Mouse (Mus musculus): ENCODE data around the gene Ago1.
A peak's percentile ranks its signal among the peaks of the same experiment; 100 is the strongest.

The Ago1 gene

DNA sequence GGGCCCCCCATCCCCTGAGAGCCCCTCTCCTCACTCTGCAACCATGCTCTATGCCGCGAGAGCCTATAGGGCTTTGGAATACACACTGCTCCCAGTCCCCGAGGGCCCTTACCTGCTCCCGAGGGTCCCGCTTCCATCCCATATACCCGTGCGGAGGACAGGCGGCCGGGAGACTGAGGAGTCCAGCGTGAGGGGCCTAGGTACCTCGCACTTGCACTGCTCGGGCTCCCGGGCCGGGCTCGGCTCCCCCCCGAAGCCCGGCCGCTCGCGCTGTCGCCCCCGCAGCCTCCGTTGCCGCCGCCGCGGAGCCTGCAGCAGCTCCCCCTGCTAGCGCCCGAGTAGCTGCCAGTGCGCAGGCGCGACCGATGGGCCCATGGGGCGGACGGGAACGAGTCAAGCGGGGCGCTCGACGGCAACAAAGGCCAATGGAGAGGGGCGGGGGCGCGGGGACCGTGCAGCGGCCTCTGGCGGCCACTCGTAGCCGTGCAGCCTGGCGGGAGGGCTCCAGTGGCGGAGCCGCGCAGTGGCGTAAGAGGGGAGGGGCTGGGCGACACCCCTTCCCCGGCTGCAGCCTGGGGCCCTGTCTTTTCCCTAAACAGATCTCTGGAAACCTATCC, at the start of gene Ago1:
TSS of gene Ago1 (minus strand) at position 299 of the 617 bp plus-strand sequence.
- peak; percentile 96 for DNase-seq (ENCODE audit: low read depth, low spot score)

DNA sequence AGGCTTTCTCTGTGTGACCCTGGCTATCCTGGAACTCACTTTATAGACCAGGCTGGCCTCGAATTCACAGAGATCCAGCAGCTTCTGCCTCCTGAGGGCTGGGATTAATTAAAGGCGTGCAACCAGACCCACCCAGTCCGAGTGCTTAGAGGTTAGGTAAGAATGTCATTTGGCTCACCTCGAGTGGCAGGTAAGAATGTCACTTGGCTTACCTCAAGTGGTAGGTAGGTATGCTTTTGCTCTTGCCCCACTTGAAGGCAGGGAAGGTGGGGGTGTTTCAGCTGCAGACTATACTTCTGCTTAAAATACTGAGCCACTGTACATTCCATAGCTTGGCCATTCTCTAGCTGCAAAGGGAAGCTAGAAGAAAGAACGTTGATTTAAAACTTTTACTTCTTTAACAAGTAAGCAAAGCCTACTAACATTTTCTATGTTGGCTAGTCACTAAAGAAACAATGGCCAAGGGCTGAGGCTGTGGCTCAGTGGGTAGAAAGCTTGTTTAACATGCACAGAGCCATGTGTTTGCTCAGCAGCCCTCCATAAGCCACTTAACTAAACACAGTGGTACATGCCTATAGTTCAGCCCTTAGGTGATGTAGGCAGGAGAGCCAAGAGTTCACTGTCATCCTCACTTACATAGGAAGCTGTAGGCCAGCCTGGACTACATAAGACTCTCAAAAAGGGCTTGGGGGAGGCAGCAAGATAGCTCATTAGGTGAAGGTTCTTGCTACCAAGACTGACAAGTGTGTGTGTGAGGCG, 44.1 kb upstream of the Ago1 start:
- no peak for DNase-seq (ENCODE audit: low read depth, low spot score)

DNA sequence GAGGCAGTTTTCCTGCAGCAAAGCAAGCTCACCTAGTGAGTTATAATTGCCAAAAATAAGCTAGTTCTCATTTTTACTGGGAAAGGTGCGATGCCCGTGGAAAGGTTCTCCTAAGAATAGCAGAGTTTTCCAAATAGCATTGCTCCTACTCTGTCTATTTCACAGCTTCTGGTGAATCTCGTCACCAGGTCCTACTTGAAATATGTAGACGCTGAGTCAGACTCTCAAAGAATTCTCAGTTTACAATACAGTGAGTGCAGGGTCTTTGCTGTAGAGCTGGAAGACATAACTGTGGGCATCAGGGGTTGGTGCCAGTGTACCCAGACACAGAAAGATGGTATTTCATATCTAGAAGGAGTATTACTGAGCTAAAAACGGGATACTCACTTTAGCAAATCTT, 42.6 kb upstream of the Ago1 start:
- DNase-seq (ENCODE audit: low read depth, low spot score), result no peak

DNA sequence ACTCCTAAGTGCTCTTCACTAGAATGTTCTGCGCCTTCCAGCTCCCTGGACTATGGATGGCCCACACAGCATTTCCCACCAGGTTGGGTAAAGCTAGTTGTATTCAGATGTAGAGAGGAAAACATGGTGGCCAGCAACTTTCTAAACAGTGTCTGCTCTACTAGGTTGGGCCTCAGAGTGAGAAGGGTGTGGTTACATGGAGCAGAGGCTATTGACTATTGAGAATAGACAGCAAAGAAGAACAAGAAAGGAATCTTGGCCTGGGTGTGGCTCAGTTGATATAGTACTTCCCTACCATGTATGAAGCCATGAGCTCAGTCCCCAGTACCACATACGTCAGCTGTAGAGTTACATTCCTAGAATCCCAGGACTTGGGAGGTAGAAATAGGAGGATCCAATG, 40.7 kb upstream of the Ago1 start:
- DNase-seq (ENCODE audit: low read depth, low spot score), result no peak

DNA sequence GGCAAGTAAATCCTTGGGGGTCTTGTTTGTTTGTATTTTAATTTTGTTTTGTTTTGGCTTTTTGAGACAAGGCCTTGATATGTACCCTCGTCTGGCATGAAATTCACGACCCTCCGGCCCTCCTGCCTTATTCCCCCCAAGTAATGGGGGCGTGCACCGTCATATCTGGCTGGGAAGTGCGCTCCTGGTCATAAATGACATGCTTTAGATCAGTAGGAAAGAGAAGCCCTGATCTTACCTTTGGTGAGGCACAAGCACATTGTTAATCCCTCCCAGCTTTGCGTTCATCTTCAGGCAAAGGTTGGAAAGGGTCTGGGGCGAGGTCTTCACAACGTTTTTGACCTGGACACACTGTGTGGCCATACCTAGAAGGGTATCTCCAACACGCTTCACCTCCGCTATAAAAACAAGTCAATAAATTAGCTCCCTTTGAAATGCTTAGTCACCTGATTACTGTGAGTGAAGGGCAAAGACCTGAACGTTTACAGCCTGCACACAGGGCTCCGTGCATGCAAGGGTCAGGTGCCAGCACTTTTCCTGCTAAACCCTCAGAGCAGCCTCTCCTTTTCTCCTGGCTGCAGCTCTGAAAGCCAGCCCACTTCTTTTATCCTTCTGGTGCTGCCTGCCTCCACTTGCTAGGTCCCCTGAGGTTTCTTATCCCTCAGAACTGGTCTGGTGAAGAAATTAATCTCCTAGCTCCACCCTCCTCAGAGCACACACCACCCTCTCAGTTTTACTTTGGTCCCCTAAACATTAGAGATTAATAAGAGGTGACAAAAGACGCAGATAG, 39.9 kb upstream of the Ago1 start:
- no peak for DNase-seq (ENCODE audit: low read depth, low spot score)

DNA sequence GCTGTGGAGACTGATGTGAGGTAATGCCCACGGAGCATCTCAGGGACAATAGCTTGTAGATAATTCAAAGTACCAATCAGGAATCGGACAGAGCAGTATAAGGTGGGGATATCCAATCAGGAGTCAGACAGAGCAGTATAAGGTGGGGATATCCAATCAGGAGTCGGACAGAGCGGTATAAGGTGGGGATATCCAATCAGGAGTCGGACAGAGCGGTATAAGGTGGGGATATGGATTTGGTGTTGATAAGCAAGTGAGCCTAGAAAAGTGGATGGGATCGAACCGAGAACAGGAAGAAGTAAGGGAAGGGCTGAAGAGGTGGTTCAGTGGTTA, 34.6 kb upstream of the Ago1 start:
- DNase-seq (ENCODE audit: low read depth, low spot score), result no peak

DNA sequence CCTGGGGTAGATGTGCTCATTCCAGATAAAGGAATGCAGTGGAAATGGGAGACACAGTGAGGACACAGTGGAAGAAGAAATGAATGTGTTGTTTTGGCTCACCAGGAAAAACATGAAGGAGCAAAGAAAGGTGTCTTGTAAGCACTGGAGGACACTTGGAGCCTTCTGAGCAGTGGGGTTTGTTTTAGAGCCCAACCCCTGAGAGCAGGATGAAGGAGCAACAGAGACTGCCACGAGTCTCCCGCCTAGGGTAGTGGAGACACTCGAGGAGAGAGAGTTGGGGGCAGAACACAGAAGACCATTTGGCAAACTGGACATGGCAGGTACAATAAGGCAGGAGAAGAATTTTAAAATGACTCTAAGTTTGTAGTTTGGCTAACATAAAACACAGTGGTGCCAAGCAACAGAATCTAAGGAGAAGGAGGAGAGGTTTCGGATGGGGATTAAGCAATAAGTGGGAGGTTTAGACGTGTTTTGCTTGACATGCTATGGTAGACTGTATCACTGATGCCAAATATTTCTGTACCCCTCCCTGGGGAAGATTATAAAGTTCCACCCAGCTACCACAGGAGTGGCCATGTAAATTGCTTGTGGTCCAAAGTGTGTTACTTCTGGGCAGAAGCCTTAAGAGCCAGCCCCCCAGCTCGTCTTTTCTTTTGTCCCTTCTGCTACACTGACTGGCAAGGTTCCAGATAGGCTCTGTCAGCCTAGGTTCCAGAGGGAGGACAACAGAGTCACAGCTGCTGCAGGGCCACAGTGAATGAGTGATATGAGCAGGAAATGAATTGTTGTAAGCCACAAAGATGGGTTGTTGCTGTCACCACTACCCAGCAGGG, 34.0 kb upstream of the Ago1 start:
- no peak for DNase-seq (ENCODE audit: low read depth, low spot score)

DNA sequence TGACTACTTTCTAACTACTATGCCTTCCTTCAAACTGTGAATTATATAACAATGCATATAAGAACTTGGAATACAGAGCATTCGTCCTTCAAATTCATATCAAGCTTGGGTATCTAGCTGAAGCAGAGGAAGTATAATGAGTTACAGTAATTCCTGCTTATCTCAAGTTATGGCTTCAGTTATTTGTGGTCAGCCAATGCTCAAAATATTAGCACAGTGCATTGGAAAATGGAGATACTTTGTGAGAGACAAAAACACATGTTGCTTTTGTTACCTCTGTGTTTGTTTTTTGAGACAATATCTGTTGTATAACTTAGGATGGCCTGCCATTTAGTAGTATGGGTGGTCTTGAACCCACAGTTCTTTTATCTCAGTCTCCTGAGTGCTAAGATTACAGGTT, 30.2 kb upstream of the Ago1 start:
- DNase-seq (ENCODE audit: low read depth, low spot score), result no peak

DNA sequence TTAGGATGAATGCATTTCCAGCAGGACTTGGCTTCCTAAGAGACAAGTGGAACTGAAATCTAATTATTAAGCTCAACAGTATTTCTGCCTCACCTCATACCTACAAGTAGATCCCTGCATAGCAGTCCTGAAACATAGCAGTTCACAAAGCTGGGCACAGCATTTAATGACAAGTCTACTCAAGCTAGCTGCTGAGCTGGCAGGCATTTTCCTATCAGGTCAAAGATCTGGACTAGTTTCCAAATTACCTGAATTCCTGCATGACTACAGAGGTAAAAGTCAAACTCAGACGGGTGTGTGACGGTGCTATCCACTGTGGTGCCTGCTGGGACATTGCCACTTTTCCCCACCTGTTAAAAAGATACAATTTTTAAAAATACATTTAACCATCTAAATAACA, 28.6 kb upstream of the Ago1 start:
- no peak for DNase-seq (ENCODE audit: low read depth, low spot score)

DNA sequence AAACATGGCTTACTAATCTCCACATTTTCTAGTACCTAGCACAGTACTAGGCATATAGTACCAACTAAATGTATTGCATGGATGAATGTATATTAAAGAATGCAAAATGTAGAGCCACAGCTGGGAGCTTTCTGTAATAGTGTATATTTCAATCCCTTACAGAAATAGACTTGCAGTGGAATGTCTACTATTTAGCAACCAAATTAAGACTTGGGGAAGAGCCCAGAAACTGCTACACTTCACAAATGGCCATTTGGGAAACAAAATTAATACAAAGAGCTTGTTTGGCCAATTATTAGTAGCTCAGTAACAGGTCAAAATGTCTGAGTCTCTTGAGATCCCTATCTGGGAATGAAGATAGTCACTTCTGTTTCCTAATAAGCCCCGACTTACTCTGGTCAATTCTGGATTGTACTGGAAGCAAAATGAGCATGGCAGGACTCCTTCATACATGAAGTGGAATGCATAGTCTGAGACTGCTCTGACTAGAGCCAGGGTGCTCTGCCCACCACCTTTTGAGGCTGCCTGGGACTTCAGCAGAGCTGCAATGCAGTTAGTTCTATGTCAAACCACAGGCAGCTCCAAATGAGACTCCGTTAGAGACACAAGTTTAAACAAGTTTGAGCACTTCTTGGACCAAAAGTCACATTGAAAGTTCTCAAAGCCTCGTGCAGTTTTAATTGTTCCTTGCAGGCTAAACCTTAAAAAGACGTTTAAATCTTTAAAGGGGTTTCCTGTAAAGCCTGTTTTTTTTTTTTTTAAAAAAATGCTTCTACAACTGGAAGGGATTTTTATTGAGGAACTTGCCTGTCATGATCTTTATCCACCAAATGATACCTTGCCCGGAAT, 27.8 kb upstream of the Ago1 start:
- DNase-seq (ENCODE audit: low read depth, low spot score), result no peak

DNA sequence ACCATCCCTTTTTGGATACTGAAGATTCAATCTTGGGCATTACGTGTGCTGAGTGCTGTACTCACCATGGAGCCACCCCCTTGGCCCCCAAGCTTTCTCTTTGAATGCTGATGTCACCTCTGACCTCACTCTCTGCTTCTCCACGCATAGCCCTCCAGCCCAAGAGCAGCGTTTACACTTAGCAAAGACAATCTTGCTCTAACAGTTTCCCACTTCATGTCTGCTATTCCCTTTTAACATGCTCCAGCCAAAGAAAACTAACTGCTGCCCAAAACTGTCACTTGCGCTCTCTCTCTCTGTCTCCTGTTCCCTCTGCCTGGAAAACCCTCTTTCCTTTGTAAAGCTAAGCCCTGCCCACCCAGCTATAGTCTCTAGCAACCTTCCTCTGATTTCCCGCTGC, 27.1 kb upstream of the Ago1 start:
- no peak for DNase-seq (ENCODE audit: low read depth, low spot score)

DNA sequence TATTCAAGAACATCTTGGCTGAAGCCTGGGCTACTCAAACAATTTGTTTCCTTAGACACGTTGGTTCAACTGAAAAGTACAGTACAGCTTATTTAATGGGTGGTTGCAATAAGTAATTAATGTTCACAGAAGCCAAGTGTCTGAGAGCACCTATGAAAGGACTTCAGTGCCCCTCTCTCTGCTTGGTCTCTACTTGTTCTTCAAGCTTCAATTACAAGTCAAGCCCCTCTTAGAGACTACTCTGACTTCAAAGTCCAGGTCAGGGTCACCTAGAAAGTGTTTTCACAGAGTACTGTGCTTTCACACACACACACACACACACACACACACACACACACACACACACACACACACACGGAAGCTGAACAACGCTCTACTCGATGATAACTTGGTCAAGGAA, 25.0 kb upstream of the Ago1 start:
- no peak for DNase-seq (ENCODE audit: low read depth, low spot score)

DNA sequence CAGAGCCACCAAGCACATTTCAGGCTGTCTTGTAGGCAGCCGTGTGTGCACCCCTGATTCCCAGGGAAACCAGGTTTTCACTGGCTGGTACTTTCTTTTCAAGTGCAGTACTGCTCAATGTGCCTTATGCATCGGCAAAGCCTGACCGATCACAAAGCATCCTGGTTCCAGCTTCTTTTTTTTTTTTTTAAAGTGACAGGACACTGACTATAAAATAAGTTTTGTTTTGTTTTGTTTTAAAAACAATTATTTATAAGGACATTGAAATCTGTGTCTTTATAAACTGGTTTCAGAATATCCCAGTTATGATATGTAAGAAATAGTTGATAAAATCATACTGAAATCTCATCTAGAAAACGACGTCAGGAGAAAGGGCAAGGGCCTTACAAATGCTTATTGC, 23.6 kb upstream of the Ago1 start:
- DNase-seq (ENCODE audit: low read depth, low spot score), result no peak

DNA sequence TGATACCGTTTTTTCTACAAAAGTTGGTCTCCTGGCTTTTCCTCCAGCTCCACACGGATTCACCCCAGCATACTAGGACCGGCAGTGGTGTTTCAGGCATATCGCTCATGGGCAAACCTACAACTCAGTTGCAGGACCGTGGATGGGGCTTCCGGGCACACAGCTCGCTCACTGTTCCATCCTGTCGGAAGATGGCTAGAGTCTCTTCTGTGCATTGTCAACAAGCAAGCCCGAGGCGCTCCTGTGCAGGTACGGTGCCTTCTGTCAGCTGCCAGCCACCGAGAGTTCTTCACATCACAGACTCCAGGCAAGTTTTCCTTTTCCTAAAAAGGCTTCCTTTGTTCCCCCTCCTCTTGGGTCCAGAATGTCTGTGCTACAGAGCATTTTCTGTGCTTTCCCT, 22.3 kb upstream of the Ago1 start:
- no peak for DNase-seq (ENCODE audit: low read depth, low spot score)

DNA sequence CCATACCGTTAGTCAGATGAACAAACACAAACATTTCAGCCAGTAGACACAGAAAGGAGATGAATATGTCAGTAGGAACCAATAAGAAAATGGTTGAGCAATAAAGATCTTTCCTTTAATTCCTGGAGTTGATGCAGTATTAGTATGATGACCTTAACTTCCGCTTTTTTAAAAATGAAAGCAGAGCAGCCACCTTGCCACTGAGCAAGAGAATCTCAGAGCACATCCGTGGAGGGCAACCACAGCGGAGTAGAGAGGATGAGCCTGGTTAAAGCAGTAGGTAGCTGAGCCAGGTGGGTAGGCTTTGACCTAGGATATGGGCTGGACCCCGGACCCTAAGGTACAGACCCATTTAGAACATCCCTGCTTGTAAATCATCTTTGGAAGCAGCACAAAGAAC, 21.4 kb upstream of the Ago1 start:
- DNase-seq (ENCODE audit: low read depth, low spot score), result peak; percentile 73

DNA sequence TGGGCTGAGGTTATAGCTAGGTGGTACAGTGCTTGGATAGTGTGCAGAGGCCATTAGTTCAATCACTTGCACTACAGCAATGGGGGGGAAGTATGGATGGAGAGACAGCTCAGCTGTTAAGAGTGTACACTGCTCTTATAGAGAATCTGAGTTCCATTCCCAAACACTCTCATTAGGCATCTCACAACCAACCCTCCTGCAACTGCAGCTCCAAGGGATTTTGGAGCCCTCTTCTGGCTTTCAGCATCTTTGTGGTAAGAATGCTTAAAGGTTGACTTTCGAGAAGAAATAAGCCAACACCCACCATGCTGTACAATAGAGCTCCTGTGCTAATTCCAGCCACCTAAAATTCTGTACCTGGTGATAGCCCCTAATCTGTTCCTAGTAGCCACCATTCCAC, 17.8 kb upstream of the Ago1 start:
- no peak for DNase-seq (ENCODE audit: low read depth, low spot score)

DNA sequence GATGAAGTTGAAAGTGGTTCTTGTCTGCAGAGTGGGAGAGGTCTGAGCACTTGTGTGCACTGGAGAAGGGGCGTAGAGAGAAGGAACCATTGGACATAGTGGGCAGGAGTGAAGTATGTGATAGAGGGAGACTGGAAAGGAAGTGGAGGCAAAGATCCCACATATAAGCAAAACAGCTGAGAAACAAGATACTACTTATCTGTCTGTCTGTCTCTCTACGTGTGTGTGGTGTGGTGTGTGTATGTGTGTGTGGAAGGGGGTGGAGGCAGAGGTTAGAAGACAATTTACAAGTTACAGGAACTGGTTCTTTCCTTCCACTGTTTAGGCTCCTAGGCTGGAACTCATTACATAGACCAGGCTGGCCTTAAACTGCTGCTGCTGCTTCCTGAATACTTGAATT, 16.7 kb upstream of the Ago1 start:
- DNase-seq (ENCODE audit: low read depth, low spot score), result no peak

DNA sequence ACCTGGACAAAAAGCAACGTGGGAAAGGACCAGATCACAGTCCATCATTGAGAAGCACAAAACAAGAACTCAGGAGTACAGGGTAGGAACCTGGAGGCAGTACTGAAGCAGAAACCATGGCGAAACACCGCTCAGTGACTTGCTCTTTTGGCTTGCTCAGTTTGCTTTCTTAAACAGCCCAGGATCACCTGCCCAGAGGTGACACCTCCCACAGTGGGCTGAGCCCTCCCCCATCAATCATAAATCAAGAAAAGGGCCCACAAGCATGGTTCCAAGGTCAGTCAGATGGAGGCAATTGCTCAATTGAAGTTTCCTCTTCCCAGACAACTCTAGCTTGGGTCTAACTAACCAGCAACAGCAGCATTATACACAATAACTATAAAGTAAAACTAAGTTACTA, 15.5 kb upstream of the Ago1 start:
- DNase-seq (ENCODE audit: low read depth, low spot score), result no peak

DNA sequence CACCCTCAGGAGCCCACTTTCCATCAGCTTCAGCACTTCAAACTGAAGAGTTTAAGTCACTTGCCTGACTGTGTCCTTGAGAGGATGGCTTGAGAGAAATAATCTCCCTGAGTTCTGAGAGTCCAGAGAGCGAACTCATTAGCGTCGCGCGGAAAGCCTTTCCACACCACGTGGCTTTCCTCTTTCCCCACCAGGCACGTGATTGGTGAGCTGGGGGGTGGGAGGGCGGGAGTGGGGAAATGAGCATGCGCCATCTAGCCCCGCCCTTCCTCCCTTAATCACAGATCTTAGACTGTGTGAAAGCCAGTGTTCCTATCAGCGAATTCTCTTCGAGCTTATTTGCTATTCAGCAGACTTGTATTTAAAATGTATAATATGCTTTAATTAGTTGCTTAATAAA, 14.6 kb upstream of the Ago1 start:
- DNase-seq (ENCODE audit: low read depth, low spot score), result no peak

DNA sequence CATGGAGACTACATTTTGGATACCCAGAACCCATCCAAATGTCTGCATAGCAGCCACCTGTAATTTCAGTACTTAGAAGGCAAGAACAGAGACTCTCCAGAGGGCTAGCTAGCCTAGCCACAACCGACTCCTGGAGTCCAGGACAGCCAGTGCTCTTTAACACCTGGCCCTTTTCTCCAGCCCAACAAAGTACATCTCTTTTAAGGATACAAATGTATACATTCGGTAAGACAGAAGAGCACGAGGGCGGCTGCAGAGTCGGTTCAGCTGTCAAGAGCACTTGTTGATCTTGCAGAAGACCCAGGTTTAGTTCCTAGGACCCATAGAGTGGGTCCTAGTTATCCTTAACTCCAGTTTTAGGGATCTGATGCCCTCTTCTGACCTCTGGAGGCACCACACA, 13.1 kb upstream of the Ago1 start:
- no peak for DNase-seq (ENCODE audit: low read depth, low spot score)

DNA sequence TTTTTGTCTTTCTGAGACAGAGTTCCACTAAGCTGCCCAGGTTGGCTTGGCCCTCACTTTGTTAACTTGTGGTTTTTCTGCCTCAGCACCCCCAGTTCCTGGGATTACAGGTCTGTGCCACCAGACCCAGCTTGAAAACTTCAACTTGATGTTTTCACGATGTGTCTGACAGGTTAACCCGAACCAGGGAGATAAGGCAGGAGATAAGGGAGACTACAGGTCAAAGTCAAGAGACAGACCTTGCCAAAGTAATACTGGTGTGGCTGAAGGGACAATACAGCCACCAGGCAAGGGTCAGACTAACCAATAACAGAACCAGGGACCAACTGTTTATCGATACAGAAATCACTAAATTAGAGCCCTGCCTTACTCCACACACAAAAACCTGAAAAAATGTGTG, 11.9 kb upstream of the Ago1 start:
- DNase-seq (ENCODE audit: low read depth, low spot score), result no peak

Measured in A20 (cell line).